Mouse (Mus musculus) neural tube, embryonic 13.5 days (tissue): ENCODE measurements around the gene Olfr1443. TPM values are rescaled to one million over a fixed set of nuclear protein-coding genes. Genes with fewer than 3 reads are reported as not detected.
"Not testable (repeated sequence)": the region's sequence is repeated elsewhere in the genome, so short reads cannot be mapped to it uniquely, and the experiment has no call there.

Experiments used
- ATAC-seq: fragments of 200-750 bp; cut with Nextera tagmentation; 2 replicates; pipeline ENCODE4 v1.8.0; 2017; ENCODE audit warnings: low read depth, mild to moderate bottlenecking, moderate TSS enrichment, moderate library complexity
- H3K27ac ChIP-seq: fragments of 300-500 bp; sonication (generic); replicated peaks from 2 replicates; pipeline ENCODE4 v1.5.1; 2015; ENCODE audit warnings: moderate library complexity, mild to moderate bottlenecking, inconsistent platforms
- H3K27me3 ChIP-seq: fragments of 300-500 bp; sonication (generic); 2 replicates; pipeline ENCODE4 v1.6.1; 2015; ENCODE audit warnings: mild to moderate bottlenecking, inconsistent platforms
- H3K36me3 ChIP-seq: fragments of 300-500 bp; sonication (generic); 2 replicates; pipeline ENCODE4 v1.6.1; 2015; ENCODE audit warnings: mild to moderate bottlenecking, inconsistent platforms
- H3K4me1 ChIP-seq: fragments of 300-500 bp; sonication (generic); replicated peaks from 2 replicates; pipeline ENCODE4 v1.6.1; 2015; ENCODE audit warnings: inconsistent platforms
- H3K4me2 ChIP-seq: fragments of 300-500 bp; sonication (generic); 2 replicates; pipeline ENCODE4 v1.6.1; 2015; ENCODE audit warnings: inconsistent platforms, mild to moderate bottlenecking, moderate library complexity
- H3K4me3 ChIP-seq: fragments of 300-500 bp; sonication (generic); 2 replicates; pipeline ENCODE4 v1.5.1; 2015; ENCODE audit warnings: mild to moderate bottlenecking, inconsistent platforms
- H3K9ac ChIP-seq: fragments of 300-500 bp; sonication (generic); 2 replicates; pipeline ENCODE4 v1.6.1; 2015; ENCODE audit warnings: moderate library complexity, mild to moderate bottlenecking, inconsistent platforms
- H3K9me3 ChIP-seq: fragments of 300-500 bp; sonication (generic); 2 replicates; pipeline ENCODE4 v1.6.1; 2016; ENCODE audit warnings: inconsistent platforms
- WGBS: fragments of 180-500 bp; shearing (Covaris S2); methylation state at CpG from one replicate; pipeline ENCODE4 v1.1.7; 2015; 5-methylcytosine and 5-hydroxymethylcytosine counted together
- polyA plus RNA-seq: library from polyadenylated mRNA; unstranded; fragments of >200 nt; fragmentation: Nextera tagmentation; extraction: Ambion mirVana; gene quantifications from 2 replicates; pipeline ENCODE4 v1.2.1, GENCODE M21; 2015

Olfr1443 gene
- polyA plus RNA-seq: not detected in 2 replicates

- no peak for ATAC-seq
- H3K4me3 ChIP-seq: no peak within 1 kb of the TSS
- H3K4me1 ChIP-seq: no peaks in the 10 kb centered on the region
- H3K27me3 ChIP-seq: no peaks in the 10 kb centered on the region
- H3K9me3 ChIP-seq: no peaks in the 10 kb centered on the region
- WGBS: 74% methylated on average over 3 of the region's 3 CpGs
- H3K36me3 ChIP-seq: no peaks in the 10 kb centered on the region
- no peak within 1 kb of the TSS for H3K4me2 ChIP-seq
- H3K9ac ChIP-seq: no peak within 1 kb of the TSS
- H3K27ac ChIP-seq: no peak within 1 kb of the TSS
Observed at GRCm38 (mm10) chr19:12677812-12678211, at the start of gene Olfr1443. Olfr1443 (plus strand) TSS chr19:12678112.

- H3K36me3 ChIP-seq: no peaks in the 10 kb centered on the region
Observed at GRCm38 (mm10) chr19:12633176-12633575, 44.7 kb upstream of the Olfr1443 start, which contains the start of gene Glyat. Glyat (plus strand) TSS chr19:12633308.

DNA sequence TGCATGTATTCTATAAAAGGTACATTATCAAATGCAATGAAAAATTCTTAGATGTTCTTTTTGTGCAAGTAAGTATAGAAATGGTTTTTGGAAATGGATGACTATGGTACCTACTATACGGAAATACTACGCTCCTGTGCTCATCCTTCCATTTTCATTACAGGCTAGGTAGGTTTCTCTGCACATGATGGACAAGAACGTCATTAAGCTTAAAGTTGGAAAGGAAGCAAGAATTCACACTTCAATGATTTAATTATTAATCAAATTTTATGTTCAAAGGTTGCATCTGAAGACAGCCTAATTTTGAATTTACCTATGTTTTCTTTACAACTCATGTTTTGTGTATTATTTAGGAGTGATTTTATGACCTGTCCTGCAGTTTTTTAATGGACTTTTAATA lies 43.7 kb upstream of the Olfr1443 start:
- no peak for ATAC-seq
- 90% methylated on average over 3 of the region's 3 CpGs for WGBS

More at GRCm38 (mm10) chr19:12633176-12633575, 44.7 kb upstream of the Olfr1443 start, which contains the start of gene Glyat:
- no peak within 1 kb of the TSS for H3K27ac ChIP-seq
- ATAC-seq: no peak
- H3K4me3 ChIP-seq: no peak within 1 kb of the TSS
- H3K9me3 ChIP-seq: no peaks in the 10 kb centered on the region
- no peak within 1 kb of the TSS for H3K4me2 ChIP-seq
- H3K4me1 ChIP-seq: no peaks in the 10 kb centered on the region
- 89% methylated on average over 4 of the region's 4 CpGs for WGBS
- H3K9ac ChIP-seq: no peak within 1 kb of the TSS
- no peaks in the 10 kb centered on the region for H3K27me3 ChIP-seq

DNA sequence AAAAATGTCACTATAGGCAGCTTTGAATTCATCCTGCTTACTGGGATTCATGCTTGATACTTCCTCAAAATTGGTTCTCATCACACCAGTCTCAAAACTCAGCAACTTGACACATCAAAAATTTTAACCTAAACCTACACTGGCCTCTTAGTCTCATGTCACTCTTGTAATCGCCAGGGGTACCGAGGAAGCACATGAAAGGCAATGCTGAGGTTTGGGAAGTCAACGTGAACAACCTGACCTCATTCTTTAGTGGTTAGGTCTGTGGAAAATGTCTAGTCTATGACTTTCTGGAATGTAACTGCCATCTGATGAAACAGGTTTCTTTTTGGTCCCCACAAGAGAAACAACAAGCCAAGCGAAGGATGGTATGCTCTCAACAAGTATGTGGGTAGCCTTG lies 42.9 kb upstream of the Olfr1443 start:
- Histone ChIP-seq H3K4me2 (no peak overlapping the region), H3K9ac (no peak overlapping the region), H3K9me3 (no peaks in the 10 kb centered on the region), H3K27me3 (no peaks in the 10 kb centered on the region), H3K4me3 (no peak overlapping the region), H3K36me3 (no peaks in the 10 kb centered on the region), H3K27ac (no peak overlapping the region), H3K4me1 (no peaks in the 10 kb centered on the region)
- ATAC-seq: no peak
- 88% methylated on average over 4 of the region's 4 CpGs for WGBS

More for the DNA sequence above, 43.7 kb upstream of the Olfr1443 start:
- H3K9me3 ChIP-seq: no peaks in the 10 kb centered on the region
- no peaks in the 10 kb centered on the region for H3K36me3 ChIP-seq
- H3K4me1 ChIP-seq: no peaks in the 10 kb centered on the region
- no peaks in the 10 kb centered on the region for H3K27me3 ChIP-seq
- H3K27ac ChIP-seq: no peak overlapping the region
- no peak overlapping the region for H3K9ac ChIP-seq
- H3K4me2 ChIP-seq: no peak overlapping the region
- H3K4me3 ChIP-seq: no peak overlapping the region

DNA sequence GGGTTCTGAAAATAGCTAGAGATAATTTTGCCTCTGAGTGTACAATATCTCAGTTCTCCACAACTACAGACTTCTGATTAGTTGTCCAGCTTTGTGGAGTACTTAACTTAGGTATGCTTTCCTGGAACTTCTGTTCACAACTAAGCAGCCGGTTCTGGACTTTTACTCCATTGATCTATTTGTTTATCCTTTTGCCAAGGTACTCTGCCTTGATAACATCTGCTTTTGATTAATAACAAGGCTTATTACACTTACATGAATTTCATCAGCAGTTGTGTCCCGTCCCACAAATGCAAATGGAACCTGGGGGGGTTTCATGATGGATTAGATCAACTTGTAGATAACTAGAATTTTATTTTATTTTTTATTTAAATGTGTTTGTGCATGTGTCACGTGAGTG lies 41.0 kb upstream of the Olfr1443 start:
- H3K27ac ChIP-seq: no peak overlapping the region
- H3K36me3 ChIP-seq: no peaks in the 10 kb centered on the region
- H3K9me3 ChIP-seq: no peaks in the 10 kb centered on the region
- 77% methylated on average over 3 of the region's 3 CpGs for WGBS
- no peak overlapping the region for H3K4me3 ChIP-seq
- H3K4me2 ChIP-seq: no peak overlapping the region
- ATAC-seq: no peak
- no peaks in the 10 kb centered on the region for H3K4me1 ChIP-seq
- no peak overlapping the region for H3K9ac ChIP-seq
- H3K27me3 ChIP-seq: no peaks in the 10 kb centered on the region

- ATAC-seq: no peak
- H3K4me2 ChIP-seq: no peak overlapping the region
- H3K9me3 ChIP-seq: no peaks in the 10 kb centered on the region
- H3K4me1 ChIP-seq: no peaks in the 10 kb centered on the region
- H3K27me3 ChIP-seq: no peaks in the 10 kb centered on the region
- WGBS: 74% methylated on average over 1 of the region's 1 CpGs
- no peak overlapping the region for H3K9ac ChIP-seq
- H3K27ac ChIP-seq: no peak overlapping the region
- no peaks in the 10 kb centered on the region for H3K36me3 ChIP-seq
- H3K4me3 ChIP-seq: no peak overlapping the region
Observed at GRCm38 (mm10) chr19:12638049-12638448, 39.9 kb upstream of the Olfr1443 start.

DNA sequence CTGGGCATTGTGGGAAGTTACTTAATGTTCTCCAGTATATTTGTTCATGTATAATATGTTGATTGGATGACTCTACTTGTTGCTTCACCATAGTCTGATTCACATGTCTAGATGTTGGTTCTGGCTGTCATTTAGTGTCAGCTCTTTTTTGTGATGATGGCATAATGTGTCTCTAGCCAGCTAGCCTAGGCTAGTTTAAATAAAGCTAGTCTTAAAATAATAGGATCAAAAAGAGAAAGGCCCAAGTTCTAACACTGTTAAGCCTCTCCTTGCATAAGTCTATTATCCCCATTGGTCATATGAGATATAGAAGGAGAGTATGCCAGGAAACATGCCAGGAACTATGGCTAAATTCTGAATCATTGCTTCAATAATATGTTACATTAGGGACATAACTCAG lies 28.4 kb upstream of the Olfr1443 start:
- Histone ChIP-seq H3K27me3 (no peaks in the 10 kb centered on the region), H3K27ac (no peak overlapping the region), H3K9ac (no peak overlapping the region), H3K36me3 (no peaks in the 10 kb centered on the region), H3K9me3 (no peaks in the 10 kb centered on the region), H3K4me1 (no peaks in the 10 kb centered on the region), H3K4me3 (no peak overlapping the region), H3K4me2 (no peak overlapping the region)
- no peak for ATAC-seq

- peaks cover 6% of the 10 kb centered on the region; the same call in 1 of the 2 replicates for H3K9me3 ChIP-seq
- H3K9ac ChIP-seq: no peak overlapping the region
- no peak overlapping the region for H3K4me3 ChIP-seq
- no peak for ATAC-seq
- H3K4me2 ChIP-seq: no peak overlapping the region
- no peaks in the 10 kb centered on the region for H3K36me3 ChIP-seq
- WGBS: 70% methylated on average over 1 of the region's 1 CpGs
- H3K27ac ChIP-seq: no peak overlapping the region
- no peaks in the 10 kb centered on the region for H3K27me3 ChIP-seq
- no peaks in the 10 kb centered on the region for H3K4me1 ChIP-seq
Observed at GRCm38 (mm10) chr19:12666156-12666555, 11.8 kb upstream of the Olfr1443 start.

- not testable (repeated sequence) for H3K27ac ChIP-seq, H3K27me3 ChIP-seq, H3K9ac ChIP-seq, H3K4me2 ChIP-seq, H3K4me1 ChIP-seq, H3K9me3 ChIP-seq, ATAC-seq, H3K4me3 ChIP-seq, H3K36me3 ChIP-seq
- WGBS: 94% methylated on average over 3 of the region's 3 CpGs
Observed at GRCm38 (mm10) chr19:12668601-12669000, 9.3 kb upstream of the Olfr1443 start.

DNA sequence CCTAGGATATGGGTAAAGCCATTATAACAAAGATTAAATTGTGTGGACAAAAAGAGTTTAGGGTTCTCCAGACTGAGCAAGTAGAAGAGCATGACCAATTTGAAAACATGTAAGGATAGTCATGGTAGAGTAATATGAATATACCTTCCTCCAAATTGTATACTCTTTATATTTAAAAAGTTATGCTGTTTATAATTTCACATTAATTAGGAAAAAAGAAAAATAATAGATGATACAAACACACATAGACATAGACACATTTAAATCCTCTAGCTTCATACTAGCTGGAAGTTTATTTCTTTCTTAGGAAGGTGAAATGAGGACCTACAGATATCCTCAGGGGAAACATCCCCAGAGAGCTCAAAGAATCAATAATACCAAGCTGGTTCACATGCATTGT lies 7.8 kb upstream of the Olfr1443 start, which contains the start of gene Olfr1442:
TSS of gene Olfr1442 (plus strand) at position 301 of the 400 bp plus-strand sequence.
- no peak within 1 kb of the TSS for H3K4me3 ChIP-seq

DNA sequence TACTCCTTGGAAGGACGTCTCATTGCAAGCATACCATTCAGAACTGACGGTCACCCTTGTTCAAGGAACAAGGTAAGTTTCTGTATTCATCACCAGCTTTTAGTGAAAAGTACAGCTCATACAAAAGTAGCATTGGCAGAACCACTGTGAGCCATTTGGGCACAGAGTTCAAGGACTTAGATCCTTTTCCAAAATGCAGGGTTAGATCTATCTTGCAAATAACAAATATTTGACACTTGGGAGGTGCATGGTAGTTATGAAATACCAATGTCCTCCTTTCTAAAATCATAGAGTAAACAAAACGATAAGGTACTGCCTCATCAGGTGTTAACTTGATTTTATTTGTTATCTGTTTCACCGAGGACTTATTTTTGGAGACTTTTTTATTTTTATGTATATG lies 6.9 kb upstream of the Olfr1443 start:
- Histone ChIP-seq H3K36me3 (no peaks in the 10 kb centered on the region), H3K4me1 (no peaks in the 10 kb centered on the region), H3K9ac (no peak overlapping the region), H3K27me3 (no peaks in the 10 kb centered on the region), H3K4me2 (no peak overlapping the region), H3K9me3 (no peaks in the 10 kb centered on the region), H3K27ac (no peak overlapping the region), H3K4me3 (no peak overlapping the region)
- 89% methylated on average over 4 of the region's 4 CpGs for WGBS
- no peak for ATAC-seq

More for the DNA sequence above, 7.8 kb upstream of the Olfr1443 start, which contains the start of gene Olfr1442:
- Histone ChIP-seq H3K27ac (no peak within 1 kb of the TSS), H3K9ac (no peak within 1 kb of the TSS), H3K36me3 (no peaks in the 10 kb centered on the region), H3K4me1 (no peaks in the 10 kb centered on the region), H3K9me3 (no peaks in the 10 kb centered on the region), H3K4me2 (no peak within 1 kb of the TSS), H3K27me3 (no peaks in the 10 kb centered on the region)
- ATAC-seq: no peak

DNA sequence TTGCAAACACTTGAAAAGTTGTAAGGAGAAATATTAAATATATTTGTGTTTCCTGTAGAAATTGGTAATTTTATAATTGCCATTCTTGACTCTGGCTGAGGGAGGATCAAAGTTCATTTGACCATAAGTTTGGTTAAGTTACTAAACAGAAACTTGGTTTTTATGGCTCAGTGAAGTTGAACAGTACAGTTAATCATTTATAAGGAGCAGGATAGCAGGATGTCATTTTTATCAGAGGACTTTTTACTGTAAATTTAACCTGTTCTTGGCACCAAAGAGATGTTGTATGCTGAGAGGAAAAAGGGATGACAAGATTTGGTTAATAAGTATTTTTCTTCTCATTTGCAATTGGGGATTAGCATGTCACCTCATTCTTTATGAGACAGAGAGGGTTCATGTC lies 6.7 kb downstream of the Olfr1443 start:
- no peaks in the 10 kb centered on the region for H3K27me3 ChIP-seq
- H3K4me1 ChIP-seq: no peaks in the 10 kb centered on the region
- H3K9ac ChIP-seq: no peak overlapping the region
- ATAC-seq: no peak
- H3K4me3 ChIP-seq: no peak overlapping the region
- no peak overlapping the region for H3K4me2 ChIP-seq
- H3K27ac ChIP-seq: no peak overlapping the region
- no peaks in the 10 kb centered on the region for H3K36me3 ChIP-seq
- H3K9me3 ChIP-seq: no peaks in the 10 kb centered on the region

DNA sequence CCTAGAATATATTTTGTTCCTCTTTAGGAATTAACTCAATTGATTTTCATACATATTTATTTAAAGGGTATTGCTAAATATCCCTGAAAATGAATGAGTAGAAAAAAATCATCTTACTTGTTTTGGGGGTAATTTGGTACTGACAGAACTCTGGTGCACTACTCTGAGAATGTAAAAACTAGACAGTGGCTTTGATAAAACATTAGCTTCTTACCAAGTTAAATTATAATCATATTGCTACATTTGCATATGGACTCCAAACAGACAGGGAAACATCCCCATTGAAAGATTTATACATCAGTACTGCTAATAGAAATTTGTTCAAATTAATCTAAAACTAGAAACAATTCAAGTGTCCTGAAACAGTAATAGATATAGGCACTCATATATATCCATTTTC lies 7.3 kb downstream of the Olfr1443 start:
- Histone ChIP-seq H3K4me1 (no peaks in the 10 kb centered on the region), H3K36me3 (no peaks in the 10 kb centered on the region), H3K9me3 (no peaks in the 10 kb centered on the region), H3K9ac (no peak overlapping the region), H3K27me3 (no peaks in the 10 kb centered on the region), H3K4me3 (no peak overlapping the region), H3K4me2 (no peak overlapping the region), H3K27ac (no peak overlapping the region)
- ATAC-seq: no peak
